Mouse (Mus musculus): ENCODE measurements around the gene Cby1.
A peak's percentile ranks its signal among the peaks of the same experiment; 100 is the strongest.

Gene Cby1

GRCm38 (mm10) chr15:79708229-79708822 lies 49.3 kb downstream of the Cby1 start:
- DNase-seq: no peak

- DNase-seq: peak in 1 of 2 experiments; percentile 63
Observed at GRCm38 (mm10) chr15:79715646-79716045, 56.6 kb downstream of the Cby1 start.

GRCm38 (mm10) chr15:79716710-79717109 lies 57.7 kb downstream of the Cby1 start:
- peak; percentile 63 to 71 for DNase-seq

Measured in cerebellum, postnatal 14 days (tissue).